Mouse (Mus musculus) small intestine, adult 2 months (tissue): Measurements from ENCODE around the gene Polg2. TPM values are rescaled to one million over a fixed set of nuclear protein-coding genes. Genes with fewer than 3 reads are reported as not detected.

Experiments
- H3K27ac ChIP-seq: fragments of 200-500 bp; 2 replicates; pipeline ENCODE4 v1.5.1; 2012; ENCODE audit warnings: low read depth, low read length, control low read depth, inconsistent platforms; ENCODE audit not compliant: insufficient read depth
- H3K27me3 ChIP-seq: fragments of 200-500 bp; 2 replicates; pipeline ENCODE4 v1.6.1; 2012; ENCODE audit warnings: mild to moderate bottlenecking, moderate library complexity, low read length, inconsistent platforms; ENCODE audit not compliant: control insufficient read depth, insufficient read depth
- H3K36me3 ChIP-seq: fragments of 200-500 bp; 2 replicates; pipeline ENCODE4 v1.6.1; 2012; ENCODE audit warnings: mild to moderate bottlenecking, low read length, control low read depth, inconsistent platforms; ENCODE audit not compliant: control insufficient read depth, insufficient read depth
- H3K4me1 ChIP-seq: fragments of 200-500 bp; 2 replicates; pipeline ENCODE4 v1.6.1; 2012; ENCODE audit warnings: low read length, inconsistent platforms, mixed read lengths; ENCODE audit not compliant: control insufficient read depth, insufficient read depth, insufficient read length
- H3K4me3 ChIP-seq: fragments of 200-500 bp; 2 replicates; pipeline ENCODE4 v1.5.1; 2012; ENCODE audit warnings: low read depth, mild to moderate bottlenecking, control low read depth, inconsistent platforms, low read length, moderate library complexity
- CTCF ChIP-seq: fragments of 200-500 bp; IDR thresholded peaks from 2 replicates; pipeline ENCODE4 v1.5.1; 2012; ENCODE audit warnings: low read depth, mild to moderate bottlenecking, control low read depth, inconsistent platforms, low read length, moderate library complexity, mixed read lengths; ENCODE audit not compliant: insufficient replicate concordance, insufficient read length; ENCODE audit errors: extremely low read depth
- POLR2A ChIP-seq: fragments of 200-500 bp; IDR thresholded peaks from 2 replicates; pipeline ENCODE4 v1.6.1; 2012; ENCODE audit warnings: low read depth, mild to moderate bottlenecking, control low read depth, inconsistent platforms, low read length, moderate library complexity
- WGBS: fragments of 180-500 bp; shearing (Covaris S2); methylation state at CpG from one replicate; pipeline ENCODE4 v1.1.7; 2018; 5-methylcytosine and 5-hydroxymethylcytosine counted together
- polyA plus RNA-seq: library from polyadenylated mRNA; depleted of rRNA; stranded (reverse); fragments of >200 nt; gene quantifications from 2 replicates; pipeline ENCODE4 v1.2.3, GENCODE M21; 2012; rRNA removed

Gene Polg2
- polyA plus RNA-seq: 4.4 and 11.0 TPM in 2 replicates

DNA sequence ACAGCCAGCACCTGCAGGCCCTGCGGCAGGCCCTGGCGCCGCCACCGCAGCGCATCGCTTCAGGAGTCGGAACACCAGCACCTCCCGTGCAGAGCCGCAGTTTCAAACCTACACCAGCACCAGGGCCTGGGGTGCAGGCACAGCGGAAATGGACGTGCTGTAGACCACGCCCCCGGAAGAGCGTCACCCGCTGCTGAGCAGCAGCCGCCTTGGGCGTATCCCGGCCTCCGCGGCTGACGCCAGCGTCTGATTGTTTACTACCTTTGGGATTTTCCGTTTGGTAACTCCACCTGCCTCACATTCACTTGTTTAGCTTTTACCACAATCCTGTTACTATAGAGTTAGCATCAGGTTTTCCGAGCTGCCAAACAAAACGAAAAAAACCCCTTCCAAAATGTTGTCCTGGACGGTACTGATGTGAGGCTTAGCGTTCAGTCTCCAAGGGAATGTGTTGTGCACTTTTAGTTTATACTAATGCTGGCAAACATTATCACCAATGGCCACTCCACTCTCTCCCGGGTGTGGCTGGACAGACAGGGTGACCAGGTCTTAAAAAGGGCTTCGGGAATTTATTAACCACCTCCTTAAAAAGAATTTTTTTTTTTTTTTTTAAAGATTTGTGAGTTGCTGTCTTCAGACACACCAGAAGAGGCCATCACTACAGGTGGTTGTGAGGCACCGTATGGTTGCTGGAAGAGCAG is at the start of gene Polg2:
Gene Polg2 (minus strand): TSS at position 150 of the 701 bp plus-strand sequence.
- Histone ChIP-seq H3K4me3 (peak within 1 kb of the TSS; percentile 84), H3K36me3 (peaks cover 57% of the 10 kb centered on the region), H3K4me1 (no peaks in the 10 kb centered on the region), H3K27ac (peak within 1 kb of the TSS; percentile 93), H3K27me3 (no peaks in the 10 kb centered on the region)
- no peak for TF ChIP-seq CTCF
- peak; percentile 94 for TF ChIP-seq POLR2A
- under 1% methylated on average over 30 of the region's 30 CpGs for WGBS

DNA sequence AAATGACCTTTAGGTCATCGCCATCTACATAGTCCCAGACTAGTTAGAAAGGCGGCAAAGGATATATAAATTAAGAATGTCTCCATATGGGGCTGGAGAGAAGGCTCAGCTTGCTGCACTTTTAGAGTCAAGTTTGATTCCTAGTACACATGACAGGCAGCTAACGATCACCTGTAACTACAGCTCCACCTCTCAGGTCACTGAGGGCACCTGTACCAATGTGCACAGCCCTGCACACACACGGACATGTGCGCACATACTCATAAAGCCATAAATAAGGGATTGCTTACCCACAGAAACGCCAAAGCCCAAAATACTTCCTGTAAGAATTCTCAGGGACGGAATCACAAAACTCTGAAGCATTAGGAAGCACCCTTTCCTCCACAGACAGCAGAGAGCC is 48.7 kb upstream of the Polg2 start:
- Histone ChIP-seq H3K4me3 (no peak overlapping the region), H3K27ac (no peak overlapping the region)
- WGBS: 56% methylated on average over 7 of the region's 7 CpGs

DNA sequence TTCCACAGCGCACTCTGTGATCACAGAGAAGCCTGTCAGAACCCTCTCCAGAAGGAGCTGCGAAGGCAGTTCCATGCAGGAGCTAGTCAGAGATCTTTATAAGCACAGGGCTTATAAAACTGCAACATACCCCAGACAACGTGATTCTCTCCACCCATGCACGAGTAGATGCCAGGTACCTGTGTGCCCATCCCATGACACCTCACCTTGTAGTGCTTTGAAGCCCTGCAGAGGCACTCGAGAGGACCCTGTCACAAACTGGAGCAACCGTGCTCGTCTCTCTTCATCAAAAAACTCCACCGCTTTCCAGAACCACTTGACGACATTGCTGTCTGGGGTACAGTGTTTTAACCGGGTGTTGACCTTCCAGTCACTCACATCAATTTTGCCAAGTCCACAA is 45.1 kb upstream of the Polg2 start:
- WGBS: 92% methylated on average over 10 of the region's 10 CpGs
- Histone ChIP-seq H3K27me3 (no peaks in the 10 kb centered on the region), H3K4me1 (no peaks in the 10 kb centered on the region; the same call in 1 of the 2 replicates), H3K36me3 (peaks cover 46% of the 10 kb centered on the region), H3K4me3 (no peak overlapping the region), H3K27ac (no peak overlapping the region)
- TF ChIP-seq CTCF (no peak), POLR2A (no peak)

More for the DNA sequence above, 48.7 kb upstream of the Polg2 start:
- no peaks in the 10 kb centered on the region for H3K27me3 ChIP-seq
- TF ChIP-seq CTCF (no peak), POLR2A (no peak)
- H3K36me3 ChIP-seq: peaks cover 44% of the 10 kb centered on the region
- no peaks in the 10 kb centered on the region; the same call in 1 of the 2 replicates for H3K4me1 ChIP-seq

DNA sequence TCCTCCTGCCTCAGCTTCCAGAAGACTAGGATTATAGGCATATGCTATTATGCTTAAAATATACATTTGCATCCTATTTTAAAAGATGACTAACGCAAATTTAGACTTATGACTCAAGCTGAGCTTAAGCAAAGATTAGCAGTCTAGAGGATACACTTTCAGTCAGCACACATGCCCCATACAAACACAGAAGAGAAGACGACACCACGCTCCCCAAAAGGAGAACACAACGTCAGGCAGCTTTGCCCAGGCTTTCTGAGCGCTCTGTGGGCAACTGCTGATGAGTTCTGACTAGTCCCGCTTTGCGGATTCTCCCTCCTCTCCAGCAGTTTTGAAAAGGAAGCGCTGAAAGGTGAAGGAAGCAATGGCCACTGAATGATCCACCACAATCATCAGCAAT is 44.4 kb upstream of the Polg2 start:
- H3K4me1 ChIP-seq: no peaks in the 10 kb centered on the region; the same call in 1 of the 2 replicates
- H3K27ac ChIP-seq: no peak overlapping the region
- 96% methylated on average over 8 of the region's 8 CpGs for WGBS
- no peaks in the 10 kb centered on the region for H3K27me3 ChIP-seq
- H3K36me3 ChIP-seq: peaks cover 47% of the 10 kb centered on the region
- no peak overlapping the region for H3K4me3 ChIP-seq
- TF ChIP-seq CTCF (no peak), POLR2A (no peak)

DNA sequence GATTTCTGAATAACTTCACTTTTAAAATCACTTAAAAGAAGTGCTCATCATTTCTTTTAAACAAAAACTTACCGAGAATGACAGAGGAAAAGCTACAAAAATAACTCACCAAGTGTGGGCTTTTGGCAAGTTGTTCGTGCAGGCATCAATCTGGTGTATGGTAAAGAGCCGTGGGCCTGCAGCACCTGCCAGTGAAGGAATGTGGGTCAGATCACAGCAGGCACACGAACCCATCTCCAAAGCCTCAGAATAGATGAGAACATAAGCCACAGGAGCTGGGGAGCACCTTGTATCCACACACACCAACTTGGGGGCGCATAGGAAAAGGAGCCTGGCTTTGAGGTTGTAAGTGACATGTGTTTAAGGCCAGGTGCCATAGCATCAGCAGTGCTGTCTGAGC is 43.6 kb upstream of the Polg2 start:
- Histone ChIP-seq H3K4me1 (no peaks in the 10 kb centered on the region), H3K36me3 (peaks cover 52% of the 10 kb centered on the region), H3K27me3 (no peaks in the 10 kb centered on the region), H3K27ac (no peak overlapping the region), H3K4me3 (no peak overlapping the region)
- no peak for TF ChIP-seq CTCF
- TF ChIP-seq POLR2A: no peak
- WGBS: 86% methylated on average over 5 of the region's 5 CpGs

DNA sequence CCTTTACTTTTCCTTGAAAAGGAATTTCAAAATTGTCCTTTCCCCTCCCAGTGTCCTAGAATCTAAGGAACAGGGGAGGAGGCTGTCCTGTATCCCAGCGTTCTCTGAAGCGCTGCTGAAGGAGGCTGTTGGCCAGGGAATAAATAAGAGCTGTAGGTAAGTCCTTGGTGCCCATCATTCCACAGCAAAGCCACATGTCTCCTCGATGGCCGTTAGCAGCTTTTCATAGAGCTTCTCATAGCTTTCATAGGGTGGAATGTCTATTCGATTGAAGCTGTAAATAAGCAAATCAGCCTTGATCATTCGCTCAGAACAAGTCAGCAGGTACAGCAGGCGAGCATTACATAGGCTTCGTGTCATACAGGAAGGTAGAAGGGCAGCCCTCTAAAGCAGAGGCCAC is 43.2 kb upstream of the Polg2 start:
- H3K4me1 ChIP-seq: no peaks in the 10 kb centered on the region
- WGBS: 91% methylated on average over 8 of the region's 8 CpGs
- H3K36me3 ChIP-seq: peaks cover 52% of the 10 kb centered on the region
- H3K27me3 ChIP-seq: no peaks in the 10 kb centered on the region
- TF ChIP-seq POLR2A (no peak), CTCF (no peak)
- H3K4me3 ChIP-seq: no peak overlapping the region
- no peak overlapping the region for H3K27ac ChIP-seq

DNA sequence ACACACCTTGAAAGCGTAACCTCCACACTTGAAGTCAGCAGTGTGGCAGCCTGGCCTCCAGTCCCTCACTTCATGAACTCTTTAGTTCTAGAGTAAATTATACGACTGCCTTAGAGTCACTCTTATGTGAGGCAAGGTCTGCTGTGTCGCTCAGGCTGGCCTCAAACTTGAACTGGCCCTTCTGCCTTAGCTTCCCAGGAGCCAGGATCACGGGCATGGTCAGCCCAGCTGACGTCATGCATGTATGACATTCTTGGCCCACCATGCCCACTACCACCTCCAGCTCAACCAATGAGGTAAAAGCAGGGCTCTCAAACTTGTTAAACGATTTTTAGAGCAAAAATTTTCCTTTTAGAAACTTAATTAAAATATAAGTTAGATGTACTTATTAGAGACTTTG is 42.1 kb upstream of the Polg2 start:
- WGBS: 88% methylated on average over 6 of the region's 6 CpGs
- Histone ChIP-seq H3K4me1 (no peaks in the 10 kb centered on the region), H3K36me3 (peaks cover 55% of the 10 kb centered on the region), H3K27ac (no peak overlapping the region), H3K27me3 (no peaks in the 10 kb centered on the region), H3K4me3 (no peak overlapping the region)
- TF ChIP-seq POLR2A (no peak), CTCF (no peak)

DNA sequence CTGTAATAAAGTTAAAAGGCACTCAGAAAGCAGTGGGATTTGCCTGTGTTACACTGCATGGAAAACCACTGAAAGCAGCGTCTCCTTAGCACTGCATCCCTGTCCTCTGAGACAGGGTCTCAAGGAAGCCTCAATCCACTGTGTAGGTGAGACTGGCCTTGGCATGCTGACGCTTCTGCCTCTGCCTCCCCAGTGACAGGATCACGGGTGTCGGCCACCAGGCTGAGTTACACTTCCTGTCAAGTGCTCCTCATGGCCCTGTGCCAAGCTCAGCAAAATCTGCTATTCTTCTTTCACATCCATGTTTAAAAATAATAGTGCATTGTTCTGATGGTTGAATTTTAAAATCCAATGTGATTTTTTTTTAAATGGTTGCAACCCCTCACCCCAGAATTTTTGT is 41.6 kb upstream of the Polg2 start:
- no peak overlapping the region for H3K4me3 ChIP-seq
- H3K27me3 ChIP-seq: no peaks in the 10 kb centered on the region
- H3K27ac ChIP-seq: no peak overlapping the region
- TF ChIP-seq CTCF (no peak), POLR2A (no peak)
- no peaks in the 10 kb centered on the region for H3K4me1 ChIP-seq
- peaks cover 55% of the 10 kb centered on the region for H3K36me3 ChIP-seq
- WGBS: 61% methylated on average over 4 of the region's 4 CpGs
